Mouse (Mus musculus): Measurements from ENCODE around the gene Olfml2a. TPM values are rescaled to one million over a fixed set of nuclear protein-coding genes. Genes with fewer than 3 reads are reported as not detected.
"Not testable (repeated sequence)": the region's sequence is repeated elsewhere in the genome, so short reads cannot be mapped to it uniquely, and the experiment has no call there.

Olfml2a gene
- polyA plus RNA-seq, 1 experiment: 3.3 TPM

GRCm38 (mm10) chr2:38986580-38986979, 54.8 kb downstream of the Olfml2a start:
- DNase-seq (ENCODE audit: low read depth): peak; percentile 97

- DNase-seq (ENCODE audit: low read depth): no peak
These were observed 55.6 kb downstream of the Olfml2a start for GRCm38 (mm10) chr2:38987371-38987770.

DNA sequence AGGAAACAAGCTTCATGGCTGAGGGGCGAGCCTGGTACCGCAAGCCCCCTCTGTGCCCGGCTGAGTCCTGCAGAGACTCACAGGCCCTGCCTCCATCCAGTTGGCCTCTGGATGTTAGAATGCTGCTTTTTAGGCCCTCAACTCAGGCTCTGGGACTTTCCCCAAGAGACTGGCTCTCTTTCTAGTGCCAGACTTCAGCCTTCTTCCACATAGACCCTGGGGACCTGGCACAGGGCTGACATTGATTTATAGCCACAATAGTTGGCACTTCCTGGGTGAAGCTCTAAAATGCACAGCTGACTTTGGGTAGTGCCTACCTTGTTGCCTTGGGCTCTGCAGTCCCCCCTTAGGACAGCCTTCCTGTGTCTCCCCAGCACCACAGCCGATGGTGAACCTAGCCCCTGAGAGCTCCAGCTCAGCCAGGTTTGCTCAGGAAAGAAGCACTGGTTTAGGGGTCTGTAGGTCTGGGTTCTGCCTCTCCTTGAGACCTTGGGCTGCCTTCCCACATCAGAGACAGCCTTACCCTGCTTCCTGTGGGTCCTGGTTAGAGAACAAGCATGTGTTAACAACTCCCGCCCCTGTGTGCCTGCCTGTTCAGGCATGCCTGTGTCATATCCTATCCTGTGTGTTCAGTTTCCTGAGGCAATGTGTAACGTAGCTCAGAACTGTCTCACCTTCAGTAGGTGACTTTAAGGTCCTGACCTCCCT, 56.2 kb downstream of the Olfml2a start:
- DNase-seq (ENCODE audit: low read depth): no peak

GRCm38 (mm10) chr2:38988929-38989328, 57.2 kb downstream of the Olfml2a start:
- no peak for DNase-seq (ENCODE audit: low read depth)

- DNase-seq (ENCODE audit: low read depth): no peak
These were observed 60.2 kb downstream of the Olfml2a start for GRCm38 (mm10) chr2:38992004-38992403.

DNA sequence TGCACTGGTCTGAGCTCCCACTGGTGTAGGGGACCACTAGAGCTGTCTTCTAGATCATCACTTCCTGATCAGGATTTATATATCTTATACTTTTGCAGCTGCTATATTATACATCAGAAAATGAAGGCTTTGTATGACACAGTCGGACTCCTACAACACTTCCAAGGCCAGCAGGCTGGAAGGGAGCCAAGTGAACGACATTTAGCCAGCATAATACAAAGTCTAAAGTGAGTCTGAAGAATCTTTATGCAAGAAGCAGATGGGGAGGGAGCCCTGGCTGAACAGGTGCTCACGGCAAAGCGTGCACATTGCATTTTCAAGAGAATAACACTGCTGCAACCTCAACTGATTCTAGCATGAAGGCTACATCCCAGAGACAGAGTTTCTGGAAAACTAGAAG, 60.7 kb downstream of the Olfml2a start:
- no peak for DNase-seq (ENCODE audit: low read depth)

- no peak for DNase-seq (ENCODE audit: low read depth)
These were observed 65.9 kb downstream of the Olfml2a start, which contains the start of gene Wdr38 for GRCm38 (mm10) chr2:38997386-38998374. Gene Wdr38, plus strand, starts transcription at chr2:38997476.

DNA sequence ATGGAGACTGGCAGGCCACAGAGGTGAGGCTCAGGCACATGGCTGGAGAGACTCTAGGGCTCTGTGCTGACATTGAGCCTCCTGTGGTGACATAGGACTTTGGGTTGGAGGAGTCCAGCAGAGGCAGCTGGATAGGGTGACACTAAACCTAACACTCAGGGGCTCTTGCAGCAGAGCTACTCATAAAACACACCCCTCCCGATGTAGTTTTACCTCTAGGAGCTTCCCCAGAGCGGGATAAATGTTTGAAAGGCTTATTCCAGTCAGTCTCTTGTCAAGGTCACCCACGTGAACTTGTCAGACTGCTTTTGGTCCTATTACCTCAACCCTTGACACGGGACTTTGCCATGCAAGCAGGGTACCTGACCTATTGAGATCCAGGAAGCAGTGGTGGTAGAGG, 67.6 kb downstream of the Olfml2a start:
- no peak for DNase-seq (ENCODE audit: low read depth)

GRCm38 (mm10) chr2:38999910-39000586, 68.3 kb downstream of the Olfml2a start:
- DNase-seq (ENCODE audit: low read depth): no peak

- no peak for DNase-seq (ENCODE audit: low read depth)
These were observed 68.8 kb downstream of the Olfml2a start for GRCm38 (mm10) chr2:39000587-39000919.

DNA sequence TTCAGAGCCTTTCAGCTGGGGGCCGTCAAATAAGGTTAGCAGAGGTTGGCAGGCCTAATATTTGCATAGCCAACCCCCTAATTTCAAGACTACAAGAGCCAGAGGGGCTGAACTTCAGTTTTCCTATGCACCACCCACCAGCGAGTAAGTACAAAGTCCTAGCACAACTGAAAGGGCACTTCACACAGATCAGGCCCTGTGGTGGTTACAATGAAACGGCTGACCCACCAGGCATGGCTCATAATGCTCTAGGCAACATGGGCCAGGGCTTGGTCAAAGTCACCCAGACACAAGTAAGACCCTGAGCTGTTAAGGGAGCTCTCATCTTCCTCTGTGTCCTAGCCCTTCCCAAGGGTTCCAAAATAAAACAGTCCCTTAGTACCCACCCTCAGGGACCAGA, 70.1 kb downstream of the Olfml2a start:
- DNase-seq (ENCODE audit: low read depth): no peak

DNA sequence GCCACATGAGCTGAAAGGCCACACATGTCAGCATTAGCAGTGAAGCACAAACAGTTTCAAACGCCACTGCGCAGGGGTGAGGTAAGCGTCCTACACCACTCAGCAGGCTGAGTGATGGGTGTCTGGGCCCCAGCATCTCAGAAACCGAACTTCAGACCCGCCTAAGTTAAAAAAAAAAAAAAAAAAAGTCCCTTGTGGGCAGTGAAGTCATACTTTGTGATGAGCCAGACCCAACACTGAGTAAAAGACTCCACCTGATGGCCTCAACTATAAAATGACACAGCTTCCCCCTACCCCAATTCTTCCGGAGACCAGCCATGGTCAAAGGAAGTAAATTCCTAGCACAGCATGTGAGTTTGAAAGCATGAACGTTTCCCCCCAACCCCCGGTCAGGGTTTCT, 71.3 kb downstream of the Olfml2a start:
- no peak for DNase-seq (ENCODE audit: low read depth)

DNA sequence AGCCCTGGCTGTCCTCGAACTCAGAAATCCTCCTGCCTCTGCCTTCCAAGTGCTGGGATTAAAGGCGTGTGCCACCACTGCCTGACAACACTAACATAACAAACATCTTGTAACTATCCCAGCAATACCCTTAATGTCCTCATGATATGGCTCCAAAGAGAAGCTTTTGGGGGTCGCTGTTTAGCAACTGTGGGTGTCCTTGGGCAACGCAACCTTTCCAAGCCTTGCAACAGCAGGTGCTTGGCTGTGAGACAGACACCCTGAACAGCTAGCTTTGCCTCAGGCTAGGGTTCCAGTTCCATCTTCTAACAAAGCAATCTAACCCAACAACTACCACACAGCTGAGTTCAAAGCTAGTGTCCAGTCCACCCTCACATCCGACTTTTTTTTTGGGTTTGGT, 71.7 kb downstream of the Olfml2a start:
- no peak for DNase-seq (ENCODE audit: low read depth)

DNA sequence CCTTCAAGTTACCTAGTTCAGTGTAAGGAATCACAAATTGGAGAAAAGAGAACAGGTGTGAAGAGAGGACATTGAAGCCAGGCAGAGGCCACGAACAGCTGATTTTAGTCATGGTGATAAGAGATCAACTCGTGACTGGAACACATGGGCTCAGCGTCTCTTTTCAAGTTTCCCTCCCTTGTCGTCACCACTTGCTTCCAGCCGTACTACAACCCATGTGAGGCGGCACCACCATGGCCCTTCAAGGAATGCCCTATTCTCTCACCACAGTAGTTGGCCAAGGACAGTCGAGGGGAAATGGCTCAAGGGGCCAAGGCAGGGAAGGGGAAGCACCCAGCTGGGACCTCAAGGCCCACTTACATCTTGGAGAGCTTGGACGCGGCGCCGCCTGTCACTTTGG, 72.6 kb downstream of the Olfml2a start:
- no peak for DNase-seq (ENCODE audit: low read depth)

GRCm38 (mm10) chr2:39004880-39005435, 73.2 kb downstream of the Olfml2a start, which contains the start of gene Arpc5l:
Gene Arpc5l, plus strand, starts transcription at chr2:39005348.
- DNase-seq (ENCODE audit: low read depth): no peak

GRCm38 (mm10) chr2:39005574-39006079, 73.8 kb downstream of the Olfml2a start, which contains the start of gene Rpl35:
Gene Rpl35, minus strand, starts transcription at chr2:39005624.
- no peak for DNase-seq (ENCODE audit: low read depth)

DNA sequence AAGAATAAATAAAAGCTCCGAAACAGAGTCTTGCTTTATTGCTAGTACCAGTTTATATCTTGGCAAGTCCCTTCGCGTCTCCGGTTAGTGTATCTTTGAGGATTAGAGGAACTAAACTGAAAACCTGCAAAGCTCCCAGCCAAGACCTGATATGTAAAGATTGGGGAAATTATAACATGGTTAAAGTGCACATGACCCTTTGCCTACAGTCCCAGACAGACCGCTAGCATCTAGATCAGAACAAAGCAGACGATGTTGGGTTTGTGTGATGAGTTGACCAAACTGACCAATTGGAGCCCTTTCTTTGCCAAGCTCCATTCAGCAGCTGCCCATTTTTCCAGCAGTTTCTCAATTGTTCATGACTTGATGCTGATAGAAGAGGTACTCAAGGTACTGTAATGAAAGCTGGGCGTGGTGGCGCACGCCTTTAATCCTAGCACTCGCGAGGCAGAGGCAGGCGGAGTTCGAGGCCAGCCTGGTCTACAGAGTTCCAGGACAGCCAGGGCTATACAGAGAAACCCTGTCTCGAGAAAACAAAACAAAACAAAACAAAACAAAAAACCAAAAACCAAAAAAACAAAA, 74.5 kb downstream of the Olfml2a start:
- DNase-seq (ENCODE audit: low read depth): no peak

GRCm38 (mm10) chr2:39007865-39008264, 76.1 kb downstream of the Olfml2a start:
- no peak for DNase-seq (ENCODE audit: low read depth)

DNA sequence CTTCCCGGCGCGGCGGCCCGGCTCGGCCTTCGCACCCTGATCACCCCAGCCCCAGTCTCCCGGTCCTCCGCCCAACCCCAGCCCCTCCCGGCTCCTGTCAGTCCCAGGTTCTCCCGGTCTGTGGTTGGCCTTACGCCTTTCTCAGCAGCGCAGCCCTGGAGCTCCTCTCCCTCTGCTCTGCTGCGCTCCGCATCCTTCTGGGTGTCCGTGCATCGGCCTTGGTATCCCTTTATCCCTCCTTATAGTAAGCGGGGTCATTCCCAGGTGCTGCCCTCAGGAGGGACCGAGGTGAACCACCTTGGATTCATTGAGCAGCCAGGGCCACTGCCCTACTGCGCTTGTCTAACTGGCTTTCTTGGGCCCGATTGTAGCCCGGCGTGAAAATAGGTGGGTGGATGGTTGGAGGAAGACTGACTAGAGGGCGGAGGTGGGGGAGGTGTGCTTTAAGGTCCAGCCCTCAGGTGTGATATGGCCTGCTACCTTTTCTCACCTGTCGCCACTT, 76.6 kb downstream of the Olfml2a start:
- no peak for DNase-seq (ENCODE audit: low read depth)

DNA sequence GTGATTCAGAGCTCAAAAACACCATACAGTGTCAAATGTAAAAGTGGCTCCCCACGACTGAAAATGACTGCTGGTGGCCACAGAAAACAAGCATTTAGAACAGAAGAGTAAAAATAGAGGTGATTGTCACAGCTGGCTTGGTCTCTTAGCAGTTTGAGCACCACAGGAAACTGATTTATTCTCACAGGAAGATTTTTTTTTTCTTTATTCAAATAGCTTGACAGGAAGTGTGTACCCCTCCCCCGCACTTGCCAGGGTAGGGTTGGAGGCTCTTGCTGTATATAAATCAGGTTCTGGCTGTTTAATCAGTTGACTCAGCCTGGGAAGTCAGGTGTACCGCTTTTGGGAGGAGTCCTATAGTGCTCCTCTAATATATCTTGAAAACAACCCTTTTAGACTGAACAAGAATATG, 77.2 kb downstream of the Olfml2a start:
- no peak for DNase-seq (ENCODE audit: low read depth)

- DNase-seq (ENCODE audit: low read depth): not testable (repeated sequence)
These were observed 78.4 kb downstream of the Olfml2a start for GRCm38 (mm10) chr2:39010144-39010543.

All from gonadal fat pad, adult 2 months (tissue).